Mouse (Mus musculus) kidney, adult 2 months (tissue): ENCODE results near the gene Olfr460.

Source experiments
- CTCF ChIP-seq: fragments of 200-500 bp; conservative IDR thresholded peaks from 2 replicates; pipeline ENCODE4 v1.5.1; 2011; ENCODE audit warnings: low read depth, mild to moderate bottlenecking, control low read depth, low read length, moderate library complexity, mixed read lengths; ENCODE audit not compliant: insufficient read depth, insufficient read length
- POLR2A ChIP-seq: fragments of 200-500 bp; IDR thresholded peaks from one replicate; pipeline ENCODE4 v1.6.1; 2011; ENCODE audit warnings: low read depth, low read length, control low read depth

GRCm38 (mm10) chr6:40610244-40610643, 41.0 kb downstream of the Olfr460 start:
- TF ChIP-seq CTCF (no peak), POLR2A (no peak)
